Mouse (Mus musculus) lung, postnatal 25 days (tissue): ENCODE data around the gene Krtap4-9.
A peak's percentile ranks its signal among the peaks of the same experiment; 100 is the strongest.
"Not testable (repeated sequence)": the region's sequence is repeated elsewhere in the genome, so short reads cannot be mapped to it uniquely, and the experiment has no call there.

ENCODE experiments used
- DNase-seq: peaks from one replicate; pipeline ENCODE4 v3.0.0; 2022; ENCODE audit warnings: low spot score

The Krtap4-9 gene

GRCm38 (mm10) chr11:99784900-99785299 is at the start of gene Krtap4-9:
Gene Krtap4-9, plus strand, starts transcription at chr11:99785200.
- DNase-seq: not testable (repeated sequence)

- DNase-seq: peak; percentile 53
Measured at GRCm38 (mm10) chr11:99743985-99744384, 41.0 kb upstream of the Krtap4-9 start.

GRCm38 (mm10) chr11:99758877-99759276 is 26.1 kb upstream of the Krtap4-9 start:
- no peak for DNase-seq

GRCm38 (mm10) chr11:99768410-99768809 is 16.6 kb upstream of the Krtap4-9 start:
- DNase-seq: no peak

GRCm38 (mm10) chr11:99772813-99773212 is 12.2 kb upstream of the Krtap4-9 start, which contains the start of gene Gm11595:
Gene Gm11595, minus strand, starts transcription at chr11:99772913.
- DNase-seq: not testable (repeated sequence)

GRCm38 (mm10) chr11:99778401-99778800 is 6.6 kb upstream of the Krtap4-9 start:
- no peak for DNase-seq

- no peak for DNase-seq
Measured at GRCm38 (mm10) chr11:99780604-99781003, 4.4 kb upstream of the Krtap4-9 start, which contains the start of gene Krtap4-8. Gene Krtap4-8, minus strand, starts transcription at chr11:99780704.

GRCm38 (mm10) chr11:99793367-99793766 is 8.4 kb downstream of the Krtap4-9 start, which contains the start of gene Gm11596:
Gene Gm11596, minus strand, starts transcription at chr11:99793467.
- no peak for DNase-seq

GRCm38 (mm10) chr11:99798832-99799231 is 13.8 kb downstream of the Krtap4-9 start, which contains the start of gene Gm11569:
Gene Gm11569, minus strand, starts transcription at chr11:99798932.
- DNase-seq: not testable (repeated sequence)

GRCm38 (mm10) chr11:99804346-99804745 is 19.3 kb downstream of the Krtap4-9 start, which contains the start of gene Gm11554:
Gene Gm11554, minus strand, starts transcription at chr11:99804446.
- DNase-seq: not testable (repeated sequence)

GRCm38 (mm10) chr11:99809792-99810191 is 24.8 kb downstream of the Krtap4-9 start, which contains the start of gene Krtap4-13:
Gene Krtap4-13, minus strand, starts transcription at chr11:99809892.
- DNase-seq: not testable (repeated sequence)

GRCm38 (mm10) chr11:99815566-99815965 is 30.6 kb downstream of the Krtap4-9 start, which contains the start of gene Gm11564:
Gene Gm11564, minus strand, starts transcription at chr11:99815666.
- not testable (repeated sequence) for DNase-seq
